Mouse (Mus musculus): ENCODE data around the gene Hormad1. TPM values are rescaled to one million over a fixed set of nuclear protein-coding genes. Genes with fewer than 3 reads are reported as not detected.

Gene Hormad1
- polyA plus RNA-seq, 2 experiments from 2014 or later = not detected

Other genes starting within 250 kb of the Hormad1 start
- gene Cers2, start 244.9 kb upstream of the Hormad1 start, polyA plus RNA-seq (2017; shearing (Covaris generic)) = 100 to 1,000 TPM; 139 to 172 TPM
- 10 to 100 TPM; 16.9 to 25.5 TPM for gene Setdb1, start 202.5 kb upstream of the Hormad1 start, polyA plus RNA-seq (2017; shearing (Covaris generic))
- not detected for gene 4930558C23Rik, start 156.8 kb upstream of the Hormad1 start, polyA plus RNA-seq (2017; shearing (Covaris generic))
- gene Arnt, start 125.3 kb upstream of the Hormad1 start, polyA plus RNA-seq (2017; shearing (Covaris generic)) = 10 to 100 TPM; 24.2 to 29.9 TPM
- gene Ctsk, start 60.4 kb upstream of the Hormad1 start, polyA plus RNA-seq (2017; shearing (Covaris generic)) = not detected
- 100 to 1,000 TPM; 365 to 472 TPM for gene Ctss, start 32.9 kb upstream of the Hormad1 start, polyA plus RNA-seq (2017; shearing (Covaris generic))
- 10 to 100 TPM; 28.3 to 34.6 TPM for gene Golph3l, start 29.3 kb downstream of the Hormad1 start, polyA plus RNA-seq (2017; shearing (Covaris generic))
- 10 to 100 TPM; 67.7 to 82.4 TPM for gene Ensa, start 65.3 kb downstream of the Hormad1 start, polyA plus RNA-seq (2017; shearing (Covaris generic))
- 10 to 100 TPM; 62.9 to 76.7 TPM for gene Mcl1, start 99.1 kb downstream of the Hormad1 start, polyA plus RNA-seq (2017; shearing (Covaris generic))
- gene Adamtsl4, start 128.2 kb downstream of the Hormad1 start, polyA plus RNA-seq (2017; shearing (Covaris generic)) = 1 to 10 TPM; 3.2 to 3.5 TPM
- 100 to 1,000 TPM; 115 to 149 TPM for gene Ecm1, start 179.9 kb downstream of the Hormad1 start, polyA plus RNA-seq (2017; shearing (Covaris generic))
- gene Tars2, start 200.5 kb downstream of the Hormad1 start, polyA plus RNA-seq (2017; shearing (Covaris generic)) = 10 to 100 TPM; 67.4 to 73.6 TPM

Data from activated CD4-positive, CD25-positive, alpha-beta regulatory T cell, adult 4 months (primary cell).